Mouse (Mus musculus) cerebellum, adult 2 months (tissue): Measurements from ENCODE around the gene Galnt9.

Experiments
- CTCF ChIP-seq: fragments of 200-500 bp; IDR thresholded peaks from 2 replicates; pipeline ENCODE4 v1.5.1; 2011; ENCODE audit warnings: low read depth, mild to moderate bottlenecking, control low read depth, low read length, moderate library complexity, borderline replicate concordance; ENCODE audit not compliant: insufficient read depth
- POLR2A ChIP-seq: fragments of 200-500 bp; IDR thresholded peaks from 2 replicates; pipeline ENCODE4 v1.6.1; 2011; ENCODE audit warnings: low read length, control low read depth, borderline replicate concordance; ENCODE audit not compliant: insufficient read depth

GRCm38 (mm10) chr5:110525701-110526100 lies 18.5 kb upstream of the Galnt9 start:
- TF ChIP-seq CTCF, result no peak
- no peak for TF ChIP-seq POLR2A
